Mouse (Mus musculus) adrenal gland, postnatal 10 days (tissue): ENCODE results near the gene Clybl. TPM values are rescaled to one million over a fixed set of nuclear protein-coding genes. Genes with fewer than 3 reads are reported as not detected.

ENCODE experiments used
- DNase-seq: peaks from one replicate; pipeline ENCODE4 v3.0.0; 2021; ENCODE audit warnings: mixed read lengths
- total RNA-seq, 2 experiments: library from RNA; stranded (reverse); gene quantifications; 2 replicates each; pipeline ENCODE4 v1.2.3; 2021

Clybl gene
- total RNA-seq, 2 experiments from 2014 or later = 121 to 123 TPM

GRCm38 (mm10) chr14:122427654-122428053, 246.2 kb downstream of the Clybl start:
- DNase-seq = no peak

- DNase-seq = no peak
Measured at GRCm38 (mm10) chr14:122432558-122432957, 251.1 kb downstream of the Clybl start.

- no peak for DNase-seq
Measured at GRCm38 (mm10) chr14:122434039-122434438, 252.5 kb downstream of the Clybl start.

- no peak for DNase-seq
Measured at GRCm38 (mm10) chr14:122436850-122437249, 255.3 kb downstream of the Clybl start.

GRCm38 (mm10) chr14:122449601-122450495, 268.3 kb downstream of the Clybl start:
- no peak for DNase-seq

GRCm38 (mm10) chr14:122450496-122451382, 269.2 kb downstream of the Clybl start, which contains the start of gene Gm5089:
Gm5089 (minus strand) TSS chr14:122451115.
- DNase-seq = peak; percentile 72

- DNase-seq = no peak
Measured at GRCm38 (mm10) chr14:122451551-122452145, 270.1 kb downstream of the Clybl start.

Other genes with a start within 250 kb of the Clybl start
- 1 to 10 TPM in 1 of 2 experiments, under 1 TPM in 1; 0.94 to 1.2 TPM for gene Gpr183, start 216.5 kb upstream of the Clybl start, total RNA-seq
- gene Timm8a2, start 147.0 kb upstream of the Clybl start, total RNA-seq = under 1 TPM in 1 of 2 experiments, not detected in 1; 0.33 TPM
- 100 to 1,000 TPM; 113 to 119 TPM for gene Tm9sf2, start 74.7 kb upstream of the Clybl start, total RNA-seq